Mouse (Mus musculus): ENCODE results near the gene Mrps7. TPM values are rescaled to one million over a fixed set of nuclear protein-coding genes. Genes with fewer than 3 reads are reported as not detected.

Mrps7 gene
- total RNA-seq (2014; fragmentation: Nextera tagmentation) (34.3 and 41.0 TPM in 2 replicates), total RNA-seq (2017) (52.8 and 53.5 TPM in 2 replicates), polyA plus RNA-seq (2012) (61.1 and 68.7 TPM in 2 replicates)

GRCm38 (mm10) chr11:115603476-115604303 is at the start of gene Mrps7, which contains the start of gene Gga3:
Gene Mrps7, plus strand, starts transcription at chr11:115603925.
Gene Gga3, minus strand, starts transcription at chr11:115604051.
- Histone ChIP-seq H3K9me3 (replicated peaks) (no peaks in the 10 kb centered on the region), H3K36me3 (replicated peaks) (peaks cover 75% of the 10 kb centered on the region), H3K4me3 (ENCODE audit: low read depth, low read length) (peak within 1 kb of the TSS; percentile 97), H3K27me3 (ENCODE audit: insufficient read depth, low read length) (no peaks in the 10 kb centered on the region), H3K4me1 (ENCODE audit: insufficient read depth, low read depth, low read length) (peaks cover 78% of the 10 kb centered on the region)
- ATAC-seq (ENCODE audit: extremely low read depth, insufficient number of reproducible peaks, low FRiP score, poor library complexity, severe bottlenecking) = peak; percentile 83
- TF ChIP-seq TAL1 (conservative IDR thresholded peaks at IDR 0.05; ENCODE audit: low read depth, low read length) (no peak), POLR2AphosphoS5 (IDR thresholded peaks at IDR 0.05; ENCODE audit: insufficient replicate concordance, low read depth, low read length) (no peak), GATA2 (IDR thresholded peaks at IDR 0.05; ENCODE audit: borderline replicate concordance, low read depth, low read length) (no peak), GATA1 (IDR thresholded peaks at IDR 0.05; ENCODE audit: borderline replicate concordance, low read length) (no peak), CTCF (IDR thresholded peaks at IDR 0.05; ENCODE audit: low read depth, low read length) (no peak)
- peak; percentile 90 for DNase-seq (ENCODE audit: low spot score)

- Histone ChIP-seq H3K27me3 (ENCODE audit: insufficient read depth, low read length) (peaks cover 7% of the 10 kb centered on the region; the same call in 1 of the 2 replicates), H3K36me3 (replicated peaks) (no peaks in the 10 kb centered on the region), H3K9me3 (replicated peaks) (no peaks in the 10 kb centered on the region), H3K4me1 (ENCODE audit: insufficient read depth, low read depth, low read length) (peaks cover 9% of the 10 kb centered on the region), H3K4me3 (ENCODE audit: low read depth, low read length) (no peak overlapping the region)
- no peak for ATAC-seq (ENCODE audit: extremely low read depth, insufficient number of reproducible peaks, low FRiP score, poor library complexity, severe bottlenecking)
- TF ChIP-seq GATA1 (IDR thresholded peaks at IDR 0.05; ENCODE audit: borderline replicate concordance, low read length) = no peak
- no peak for DNase-seq (ENCODE audit: low spot score)
Measured at GRCm38 (mm10) chr11:115555717-115556116, 48.0 kb upstream of the Mrps7 start.

DNA sequence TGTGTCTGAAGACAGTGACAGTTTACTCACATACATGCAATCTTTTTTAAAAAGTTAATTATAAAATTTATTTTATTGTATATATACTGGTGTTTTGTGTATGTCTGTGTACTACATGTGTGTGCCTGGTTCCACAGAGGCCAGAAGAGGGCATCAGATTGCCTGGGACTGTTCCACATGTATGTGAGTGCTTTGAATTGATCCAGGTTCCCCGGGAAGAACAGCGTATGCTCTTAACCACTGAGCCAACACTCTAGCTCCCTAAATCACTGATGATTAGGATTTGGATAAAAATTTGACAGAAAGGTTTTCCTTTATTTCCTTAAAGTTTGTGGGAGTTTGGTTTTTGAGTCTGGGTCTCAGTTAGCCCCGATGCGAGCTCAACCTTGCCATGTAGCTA is 40.3 kb upstream of the Mrps7 start:
- Histone ChIP-seq H3K9me3 (replicated peaks) (no peaks in the 10 kb centered on the region), H3K27me3 (ENCODE audit: insufficient read depth, low read length) (no peaks in the 10 kb centered on the region), H3K36me3 (replicated peaks) (peaks cover 31% of the 10 kb centered on the region), H3K4me3 (ENCODE audit: low read depth, low read length) (peak overlapping the region; percentile 83), H3K4me1 (ENCODE audit: insufficient read depth, low read depth, low read length) (peaks cover 27% of the 10 kb centered on the region)
- no peak for TF ChIP-seq POLR2AphosphoS5 (IDR thresholded peaks at IDR 0.05; ENCODE audit: insufficient replicate concordance, low read depth, low read length)
- TF ChIP-seq CTCF (IDR thresholded peaks at IDR 0.05; ENCODE audit: low read depth, low read length) = no peak
- no peak for TF ChIP-seq GATA1 (IDR thresholded peaks at IDR 0.05; ENCODE audit: borderline replicate concordance, low read length)
- TF ChIP-seq GATA2 (IDR thresholded peaks at IDR 0.05; ENCODE audit: borderline replicate concordance, low read depth, low read length) = no peak
- TF ChIP-seq TAL1 (conservative IDR thresholded peaks at IDR 0.05; ENCODE audit: low read depth, low read length) = no peak
- ATAC-seq (ENCODE audit: extremely low read depth, insufficient number of reproducible peaks, low FRiP score, poor library complexity, severe bottlenecking) = no peak
- no peak for DNase-seq (ENCODE audit: low spot score)

DNA sequence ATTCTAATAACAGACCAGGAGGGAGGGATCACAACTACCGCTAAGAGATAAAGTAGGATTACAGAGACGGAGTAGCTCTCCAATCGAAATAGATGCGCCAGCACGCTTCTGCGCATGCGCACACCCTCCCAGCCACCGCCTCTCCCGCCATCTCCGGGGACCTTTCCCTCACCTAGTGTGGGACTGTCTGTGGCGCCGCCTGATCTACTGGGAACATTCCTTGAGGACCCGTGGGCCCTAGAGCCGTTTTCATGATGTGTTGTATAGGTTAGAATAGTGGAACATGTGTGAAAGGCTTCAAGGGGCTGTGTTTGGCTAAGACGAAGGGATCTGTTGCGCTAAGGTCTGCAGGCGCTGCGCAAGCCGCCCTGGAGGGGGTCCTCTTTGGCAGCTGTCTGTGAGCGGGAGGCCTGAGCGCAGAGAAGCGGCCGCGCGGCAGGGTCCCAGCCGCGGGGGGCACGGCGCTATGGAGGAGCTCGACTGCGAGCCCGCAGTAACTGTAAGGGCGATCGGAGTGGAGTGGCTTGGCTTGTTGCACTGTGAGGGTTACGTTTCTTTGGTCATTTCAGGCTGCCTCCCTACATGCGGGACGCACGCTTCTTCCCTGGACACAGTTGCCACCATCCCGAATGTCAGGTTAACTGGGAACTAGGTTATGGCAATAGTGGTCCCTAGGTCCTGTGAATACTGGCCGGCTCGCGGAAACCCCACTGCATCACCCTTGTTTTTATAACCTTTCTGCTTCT is 39.5 kb upstream of the Mrps7 start, which contains the start of gene Nup85:
Nup85 (plus strand) TSS at position 371 of the 746 bp plus-strand sequence.
- Histone ChIP-seq H3K36me3 (replicated peaks) (peaks cover 39% of the 10 kb centered on the region), H3K4me1 (ENCODE audit: insufficient read depth, low read depth, low read length) (peaks cover 32% of the 10 kb centered on the region), H3K27me3 (ENCODE audit: insufficient read depth, low read length) (no peaks in the 10 kb centered on the region), H3K9me3 (replicated peaks) (no peaks in the 10 kb centered on the region), H3K4me3 (ENCODE audit: low read depth, low read length) (peak within 1 kb of the TSS; percentile 83)
- DNase-seq (ENCODE audit: low spot score) (peak; percentile 91), ATAC-seq (ENCODE audit: extremely low read depth, insufficient number of reproducible peaks, low FRiP score, poor library complexity, severe bottlenecking) (peak; percentile 77)
- TF ChIP-seq GATA2 (IDR thresholded peaks at IDR 0.05; ENCODE audit: borderline replicate concordance, low read depth, low read length) (no peak), TAL1 (conservative IDR thresholded peaks at IDR 0.05; ENCODE audit: low read depth, low read length) (no peak), GATA1 (IDR thresholded peaks at IDR 0.05; ENCODE audit: borderline replicate concordance, low read length) (no peak), CTCF (IDR thresholded peaks at IDR 0.05; ENCODE audit: low read depth, low read length) (no peak), POLR2AphosphoS5 (IDR thresholded peaks at IDR 0.05; ENCODE audit: insufficient replicate concordance, low read depth, low read length) (no peak)

GRCm38 (mm10) chr11:115564961-115565360 is 38.8 kb upstream of the Mrps7 start:
- peaks cover 32% of the 10 kb centered on the region for H3K4me1 ChIP-seq (ENCODE audit: insufficient read depth, low read depth, low read length)
- peaks cover 47% of the 10 kb centered on the region for H3K36me3 ChIP-seq (replicated peaks)
- H3K27me3 ChIP-seq (ENCODE audit: insufficient read depth, low read length) = no peaks in the 10 kb centered on the region
- TF ChIP-seq CTCF (IDR thresholded peaks at IDR 0.05; ENCODE audit: low read depth, low read length) (no peak), GATA2 (IDR thresholded peaks at IDR 0.05; ENCODE audit: borderline replicate concordance, low read depth, low read length) (no peak), TAL1 (conservative IDR thresholded peaks at IDR 0.05; ENCODE audit: low read depth, low read length) (no peak), GATA1 (IDR thresholded peaks at IDR 0.05; ENCODE audit: borderline replicate concordance, low read length) (no peak), POLR2AphosphoS5 (IDR thresholded peaks at IDR 0.05; ENCODE audit: insufficient replicate concordance, low read depth, low read length) (no peak)
- ATAC-seq (ENCODE audit: extremely low read depth, insufficient number of reproducible peaks, low FRiP score, poor library complexity, severe bottlenecking) (no peak), DNase-seq (ENCODE audit: low spot score) (no peak)
- H3K9me3 ChIP-seq (replicated peaks) = no peaks in the 10 kb centered on the region
- peak overlapping the region; percentile 83 for H3K4me3 ChIP-seq (ENCODE audit: low read depth, low read length)

GRCm38 (mm10) chr11:115579080-115579479 is 24.6 kb upstream of the Mrps7 start:
- Histone ChIP-seq H3K9me3 (replicated peaks) (no peaks in the 10 kb centered on the region), H3K4me3 (ENCODE audit: low read depth, low read length) (no peak overlapping the region), H3K36me3 (replicated peaks) (peaks cover 71% of the 10 kb centered on the region), H3K4me1 (ENCODE audit: insufficient read depth, low read depth, low read length) (peaks cover 7% of the 10 kb centered on the region), H3K27me3 (ENCODE audit: insufficient read depth, low read length) (no peaks in the 10 kb centered on the region)
- no peak for TF ChIP-seq TAL1 (conservative IDR thresholded peaks at IDR 0.05; ENCODE audit: low read depth, low read length)
- TF ChIP-seq CTCF (IDR thresholded peaks at IDR 0.05; ENCODE audit: low read depth, low read length) = no peak
- no peak for TF ChIP-seq GATA1 (IDR thresholded peaks at IDR 0.05; ENCODE audit: borderline replicate concordance, low read length)
- no peak for TF ChIP-seq POLR2AphosphoS5 (IDR thresholded peaks at IDR 0.05; ENCODE audit: insufficient replicate concordance, low read depth, low read length)
- no peak for TF ChIP-seq GATA2 (IDR thresholded peaks at IDR 0.05; ENCODE audit: borderline replicate concordance, low read depth, low read length)
- ATAC-seq (ENCODE audit: extremely low read depth, insufficient number of reproducible peaks, low FRiP score, poor library complexity, severe bottlenecking) (no peak), DNase-seq (ENCODE audit: low spot score) (no peak)

Data from G1E (cell line).